Mouse (Mus musculus): ENCODE measurements around the gene Gm10273. TPM values are rescaled to one million over a fixed set of nuclear protein-coding genes. Genes with fewer than 3 reads are reported as not detected.

Gm10273 gene
- total and polyA plus RNA-seq, 2 experiments from 2014 or later = 5.9 to 7.7 TPM

DNA sequence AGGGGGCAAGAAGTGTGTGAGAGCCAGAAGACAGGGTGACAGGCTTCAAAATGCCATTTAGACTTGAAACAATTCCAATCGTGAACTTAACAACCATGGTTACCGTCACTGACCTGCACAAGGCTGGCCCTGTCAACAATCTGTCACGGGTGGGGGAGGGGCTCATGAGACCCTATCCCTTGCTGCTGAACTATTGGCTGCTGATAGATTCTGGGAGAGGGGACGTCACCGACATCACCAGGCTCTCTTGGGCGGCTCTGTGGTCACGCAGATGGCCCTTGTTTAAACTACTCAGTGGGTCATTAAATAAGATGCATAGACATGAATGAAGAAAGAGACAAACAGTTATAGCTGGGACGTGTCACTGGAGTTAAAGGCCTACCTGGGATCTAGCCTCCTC lies 49.2 kb downstream of the Gm10273 start:
- H3K27me3 ChIP-seq (ENCODE audit: insufficient read depth, low read length) = no peaks in the 10 kb centered on the region
- ATAC-seq = peak; percentile 49; the same call in 1 of the 2 replicates
- H3K4me3 ChIP-seq (ENCODE audit: low read length) = no peak overlapping the region
- no peaks in the 10 kb centered on the region for H3K4me1 ChIP-seq (ENCODE audit: insufficient read depth, low read length)
- H3K9me3 ChIP-seq (ENCODE audit: low read length) = no peaks in the 10 kb centered on the region
- TF ChIP-seq CTCF (IDR thresholded peaks at IDR 0.05; ENCODE audit: low read depth) = no peak
- no peak for DNase-seq (ENCODE audit: low spot score)
- no peak overlapping the region for H3K9ac ChIP-seq (replicated peaks; ENCODE audit: low read length)
- no peak overlapping the region for H3K4me2 ChIP-seq (ENCODE audit: low read depth, low read length)
- 0 out of 2 replicates have a peak, but pooled peaks cover 3% of the 10 kb centered on the region for H3K36me3 ChIP-seq (ENCODE audit: insufficient read depth, low read length)
- H3K27ac ChIP-seq = no peak overlapping the region
- WGBS = 26% methylated on average over 8 of the region's 8 CpGs

Other genes with a start within 250 kb of the Gm10273 start
- gene Sept10, start 173.8 kb upstream of the Gm10273 start, total RNA-seq (2014; rRNA removed) = 13.6 and 15.2 TPM in 2 replicates
- gene Sept10, start 173.8 kb upstream of the Gm10273 start, polyA plus RNA-seq (2015; fragmentation: Nextera tagmentation; extraction: Ambion mirVana) = 18.3 and 20.4 TPM in 2 replicates
- 28.1 and 30.1 TPM in 2 replicates for gene Sowahc, start 173.7 kb upstream of the Gm10273 start, total RNA-seq (2014; rRNA removed)
- gene Sowahc, start 173.7 kb upstream of the Gm10273 start, polyA plus RNA-seq (2015; fragmentation: Nextera tagmentation; extraction: Ambion mirVana) = 12.4 and 12.5 TPM in 2 replicates
- gene P4ha1, start 72.3 kb upstream of the Gm10273 start, total RNA-seq (2014; rRNA removed) = 17.6 and 18.3 TPM in 2 replicates
- gene P4ha1, start 72.3 kb upstream of the Gm10273 start, polyA plus RNA-seq (2015; fragmentation: Nextera tagmentation; extraction: Ambion mirVana) = 12.7 and 13.3 TPM in 2 replicates
- gene Pla2g12b, start 8.0 kb downstream of the Gm10273 start, total RNA-seq (2014; rRNA removed) = not detected in 2 replicates
- gene Pla2g12b, start 8.0 kb downstream of the Gm10273 start, polyA plus RNA-seq (2015; fragmentation: Nextera tagmentation; extraction: Ambion mirVana) = not detected in 2 replicates
- gene Oit3, start 46.1 kb downstream of the Gm10273 start, total RNA-seq (2014; rRNA removed) = not detected in 2 replicates
- 0.11 and 0.23 TPM in 2 replicates for gene Oit3, start 46.1 kb downstream of the Gm10273 start, polyA plus RNA-seq (2015; fragmentation: Nextera tagmentation; extraction: Ambion mirVana)
- gene Gm10322, start 220.4 kb downstream of the Gm10273 start, total RNA-seq (2014; rRNA removed) = not detected in 2 replicates
- gene Gm10322, start 220.4 kb downstream of the Gm10273 start, polyA plus RNA-seq (2015; fragmentation: Nextera tagmentation; extraction: Ambion mirVana) = not detected in 2 replicates
- 27.5 and 33.4 TPM in 2 replicates for gene Mcu, start 221.1 kb downstream of the Gm10273 start, total RNA-seq (2014; rRNA removed)
- 44.9 and 47.3 TPM in 2 replicates for gene Mcu, start 221.1 kb downstream of the Gm10273 start, polyA plus RNA-seq (2015; fragmentation: Nextera tagmentation; extraction: Ambion mirVana)